Mouse (Mus musculus): ENCODE measurements around the gene Shc3. TPM values are rescaled to one million over a fixed set of nuclear protein-coding genes. Genes with fewer than 3 reads are reported as not detected.

Gene Shc3
- polyA plus RNA-seq (2014; fragmentation: Illumina TruSeq; extraction: RNeasy Lipid Tissue Mini Kit (QIAGEN cat#74804); ENCODE audit: low read depth, low replicate concordance): 0.16 TPM

DNA sequence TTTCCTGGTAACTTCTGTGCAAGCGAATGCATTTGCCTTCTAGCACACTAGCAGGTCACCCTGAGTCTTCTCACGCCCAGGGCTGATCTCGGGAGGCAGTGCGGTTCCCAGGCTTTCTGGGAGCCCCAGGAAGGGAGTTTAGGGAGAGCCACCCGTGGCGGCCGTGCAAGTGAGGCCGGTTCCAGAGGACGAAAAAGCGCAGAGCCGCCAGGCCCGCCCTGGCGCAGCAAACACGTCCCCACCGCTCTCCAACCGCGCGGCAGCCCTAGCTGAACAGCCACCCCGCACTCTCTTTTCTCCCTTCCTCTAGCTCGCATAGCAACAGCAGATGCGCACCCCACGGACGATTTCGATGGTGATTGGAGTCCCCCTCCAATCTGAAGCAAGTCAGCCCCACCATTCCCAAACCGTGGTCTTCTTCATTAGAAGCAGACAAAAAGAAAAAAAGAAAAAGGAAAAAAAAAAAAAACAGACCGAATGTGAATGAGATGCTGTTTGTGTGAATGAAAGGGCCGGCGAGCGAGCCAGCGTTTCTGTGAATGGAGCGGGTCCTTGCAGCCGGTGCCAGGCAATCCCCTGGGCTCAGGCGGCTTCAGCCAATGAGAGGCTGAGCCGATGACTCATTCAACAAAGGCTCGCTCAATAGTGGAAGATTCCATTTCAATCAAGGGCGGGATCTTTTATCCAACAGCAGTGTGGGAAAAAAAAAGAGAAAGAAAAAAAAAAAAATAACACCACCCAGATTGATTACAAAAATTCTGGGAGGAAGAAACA is at the start of gene Shc3:
TSS of gene Shc3 (minus strand) at position 509 of the 774 bp plus-strand sequence.

GRCm38 (mm10) chr13:51408519-51409001 is 160.7 kb downstream of the Shc3 start, which contains the start of gene S1pr3:
S1pr3 (plus strand) TSS chr13:51408639.

Other genes starting within 250 kb of the Shc3 start
- 6.2 TPM for gene S1pr3, start 160.8 kb downstream of the Shc3 start, polyA plus RNA-seq (2014; fragmentation: Illumina TruSeq; extraction: RNeasy Lipid Tissue Mini Kit (QIAGEN cat#74804); ENCODE audit: low read depth, low replicate concordance)
- 189 TPM for gene Cks2, start 75.8 kb upstream of the Shc3 start, polyA plus RNA-seq (2014; fragmentation: Illumina TruSeq; extraction: RNeasy Lipid Tissue Mini Kit (QIAGEN cat#74804); ENCODE audit: low read depth, low replicate concordance)
- gene Secisbp2, start 82.3 kb upstream of the Shc3 start, polyA plus RNA-seq (2014; fragmentation: Illumina TruSeq; extraction: RNeasy Lipid Tissue Mini Kit (QIAGEN cat#74804); ENCODE audit: low read depth, low replicate concordance): 12.2 TPM
- gene Sema4d, start 224.3 kb upstream of the Shc3 start, polyA plus RNA-seq (2014; fragmentation: Illumina TruSeq; extraction: RNeasy Lipid Tissue Mini Kit (QIAGEN cat#74804); ENCODE audit: low read depth, low replicate concordance): 20.1 TPM

Data from kidney, adult 10 weeks (tissue).